Mouse (Mus musculus) neural tube, embryonic 11.5 days (tissue): ENCODE data around the gene Rslcan18. TPM values are rescaled to one million over a fixed set of nuclear protein-coding genes. Genes with fewer than 3 reads are reported as not detected.
"Not testable (repeated sequence)": the region's sequence is repeated elsewhere in the genome, so short reads cannot be mapped to it uniquely, and the experiment has no call there.

Experiments
- ATAC-seq: fragments of 200-750 bp; cut with Nextera tagmentation; 2 replicates; pipeline ENCODE4 v1.8.0; 2017; ENCODE audit warnings: moderate number of reproducible peaks, mild to moderate bottlenecking, moderate TSS enrichment, moderate library complexity; ENCODE audit not compliant: insufficient read depth, low FRiP score, low TSS enrichment
- DNase-seq: peaks from one replicate; pipeline ENCODE4 v3.0.0-alpha.2; 2015; ENCODE audit warnings: low spot score
- H3K27ac ChIP-seq: fragments of 300-500 bp; sonication (generic); 2 replicates; pipeline ENCODE4 v1.5.1; 2014; ENCODE audit warnings: low read depth, mild to moderate bottlenecking, low read length
- H3K27me3 ChIP-seq: fragments of 300-500 bp; sonication (generic); 2 replicates; pipeline ENCODE4 v1.6.1; 2014; ENCODE audit warnings: mild to moderate bottlenecking, low read length, mixed read lengths; ENCODE audit not compliant: control insufficient read depth, insufficient read depth
- H3K36me3 ChIP-seq: fragments of 300-500 bp; sonication (generic); 2 replicates; pipeline ENCODE4 v1.6.1; 2014; ENCODE audit warnings: mild to moderate bottlenecking, low read length, moderate library complexity, mixed read lengths; ENCODE audit not compliant: control insufficient read depth, insufficient read depth
- H3K4me1 ChIP-seq: fragments of 300-500 bp; sonication (generic); 2 replicates; pipeline ENCODE4 v1.6.1; 2014; ENCODE audit warnings: low read length, mixed read lengths; ENCODE audit not compliant: control insufficient read depth, insufficient read depth
- H3K4me2 ChIP-seq: fragments of 300-500 bp; sonication (generic); 2 replicates; pipeline ENCODE4 v1.6.1; 2014; ENCODE audit warnings: low read depth, mild to moderate bottlenecking, moderate library complexity
- H3K4me3 ChIP-seq: fragments of 300-500 bp; sonication (generic); 2 replicates; pipeline ENCODE4 v1.5.1; 2014; ENCODE audit warnings: low read depth, low read length
- H3K9ac ChIP-seq: fragments of 300-500 bp; sonication (generic); 2 replicates; pipeline ENCODE4 v1.6.1; 2014; ENCODE audit warnings: mild to moderate bottlenecking, low read length
- H3K9me3 ChIP-seq: fragments of 300-500 bp; sonication (generic); 2 replicates; pipeline ENCODE4 v1.6.1; 2016; ENCODE audit warnings: low read length; ENCODE audit not compliant: control insufficient read depth
- WGBS: fragments of 180-500 bp; shearing (Covaris S2); extraction: QIAGEN DNeasy Blood & Tissue Kit; methylation state at CpG from one replicate; pipeline ENCODE4 v1.1.7; 2014; 5-methylcytosine and 5-hydroxymethylcytosine counted together
- polyA plus RNA-seq: library from polyadenylated mRNA; unstranded; fragments of >200 nt; fragmentation: Nextera tagmentation; extraction: Ambion mirVana; gene quantifications from 2 replicates; pipeline ENCODE4 v1.2.1, GENCODE M21; 2014

Gene Rslcan18
- polyA plus RNA-seq, result 0.12 and 0.29 TPM in 2 replicates

GRCm38 (mm10) chr13:67116163-67116562, at the start of gene Rslcan18:
Rslcan18 (minus strand) TSS chr13:67116263.
- not testable (repeated sequence) for H3K4me3 ChIP-seq, H3K36me3 ChIP-seq, H3K4me1 ChIP-seq, ATAC-seq, H3K27me3 ChIP-seq, H3K27ac ChIP-seq, H3K4me2 ChIP-seq, H3K9me3 ChIP-seq, DNase-seq, H3K9ac ChIP-seq
- WGBS, result 95% methylated on average over 8 of the region's 8 CpGs

DNA sequence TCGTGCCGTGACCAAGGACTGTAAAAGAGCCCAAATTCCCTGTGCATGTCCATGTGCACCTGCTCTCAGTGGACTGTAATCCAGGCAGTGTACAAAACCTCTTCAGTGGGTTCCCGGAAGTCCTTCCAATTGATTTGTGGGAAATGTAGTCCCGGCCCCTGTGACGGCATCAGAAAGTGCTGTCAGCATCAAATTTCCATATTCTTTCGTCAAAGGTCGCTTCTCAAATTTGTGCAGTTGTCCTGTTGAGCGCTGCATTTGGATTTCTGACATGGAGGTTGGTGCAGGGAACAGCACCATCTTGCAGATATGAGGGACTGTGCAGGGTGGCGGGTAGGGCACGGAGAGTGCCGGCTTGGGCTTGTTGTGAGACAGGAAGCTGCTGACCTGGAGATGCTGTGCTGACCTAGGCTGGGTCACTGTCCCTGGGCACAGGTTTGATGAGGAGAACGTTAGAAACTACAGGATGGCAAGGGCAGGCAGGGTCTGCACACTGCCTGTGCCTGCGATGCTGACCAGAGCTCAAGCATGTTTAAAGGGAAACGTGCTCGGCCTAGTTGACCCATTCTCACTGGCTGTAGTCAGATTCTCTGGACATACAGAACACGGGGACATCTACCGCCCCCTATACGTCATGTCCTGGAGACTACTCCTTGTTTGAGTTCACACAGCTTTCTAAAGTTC, 12.1 kb upstream of the Rslcan18 start:
- under 1% methylated on average over 18 of the region's 18 CpGs for WGBS
- ATAC-seq, result peak; percentile 96
- no peaks in the 10 kb centered on the region for H3K9me3 ChIP-seq
- peak; percentile 85 for DNase-seq
- H3K27ac ChIP-seq, result no peak overlapping the region
- H3K4me3 ChIP-seq, result peak overlapping the region; percentile 69
- H3K27me3 ChIP-seq, result no peaks in the 10 kb centered on the region
- peak overlapping the region; percentile 78 for H3K9ac ChIP-seq
- H3K36me3 ChIP-seq, result no peaks in the 10 kb centered on the region; the same call in 1 of the 2 replicates
- no peaks in the 10 kb centered on the region for H3K4me1 ChIP-seq
- H3K4me2 ChIP-seq, result peak overlapping the region; percentile 66

DNA sequence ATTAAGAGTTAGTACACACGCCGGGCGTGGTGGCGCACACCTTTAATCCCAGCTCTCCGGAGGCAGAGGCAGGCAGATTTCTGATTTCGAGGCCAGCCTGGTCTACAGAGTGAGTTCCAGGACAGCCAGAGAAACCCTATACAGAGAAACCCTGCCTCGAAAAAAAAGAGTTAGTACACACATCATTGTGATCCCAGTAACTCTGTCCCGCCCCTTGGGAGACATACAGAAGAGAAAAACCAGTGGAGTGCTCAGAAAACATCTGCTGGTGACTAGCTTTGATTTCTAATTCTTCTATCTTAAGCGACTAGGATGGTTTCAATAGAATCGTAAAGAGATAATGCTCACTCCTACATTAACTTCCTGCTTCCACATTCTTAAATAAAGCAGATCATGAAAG, 11.4 kb upstream of the Rslcan18 start:
- 78% methylated on average over 10 of the region's 10 CpGs for WGBS
- H3K4me1 ChIP-seq, H3K9me3 ChIP-seq, H3K36me3 ChIP-seq, H3K4me3 ChIP-seq, DNase-seq, H3K27me3 ChIP-seq, H3K9ac ChIP-seq, H3K4me2 ChIP-seq, H3K27ac ChIP-seq: not testable (repeated sequence)
- peak; percentile 14 for ATAC-seq

DNA sequence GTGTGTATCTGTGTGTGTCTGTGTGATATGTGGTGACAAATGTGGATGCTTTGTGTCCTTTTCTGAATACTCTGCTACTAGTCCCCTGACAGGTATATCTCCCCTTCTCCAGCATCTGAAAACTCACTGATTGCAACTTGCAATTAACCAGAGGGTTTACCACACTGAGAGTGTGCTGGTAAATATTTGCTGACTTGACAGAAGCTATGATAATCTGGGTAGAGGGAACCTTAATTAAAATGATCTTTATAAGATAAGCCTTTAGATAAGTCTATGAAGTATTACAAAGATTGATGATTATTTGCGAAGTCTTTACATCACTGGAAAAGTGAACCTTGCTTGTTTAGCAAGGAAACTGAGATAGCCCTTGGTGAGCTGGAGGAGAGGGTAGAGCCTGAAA, 8.4 kb upstream of the Rslcan18 start:
- H3K9ac ChIP-seq, result no peak overlapping the region
- ATAC-seq (no peak), DNase-seq (no peak)
- H3K4me2 ChIP-seq, result no peak overlapping the region
- H3K27me3 ChIP-seq, result no peaks in the 10 kb centered on the region
- no peak overlapping the region for H3K4me3 ChIP-seq
- no peaks in the 10 kb centered on the region for H3K4me1 ChIP-seq
- no peak overlapping the region for H3K27ac ChIP-seq
- H3K9me3 ChIP-seq, result no peaks in the 10 kb centered on the region
- 88% methylated on average over 1 of the region's 1 CpGs for WGBS
- H3K36me3 ChIP-seq, result no peaks in the 10 kb centered on the region; the same call in 1 of the 2 replicates

- not testable (repeated sequence) for DNase-seq, H3K36me3 ChIP-seq, H3K9me3 ChIP-seq, H3K27ac ChIP-seq, ATAC-seq, H3K9ac ChIP-seq, H3K27me3 ChIP-seq, H3K4me2 ChIP-seq, H3K4me3 ChIP-seq, H3K4me1 ChIP-seq
Measured at GRCm38 (mm10) chr13:67121360-67121759, 5.3 kb upstream of the Rslcan18 start, which contains the start of gene Zfp759. Zfp759 (plus strand) TSS chr13:67121660.

DNA sequence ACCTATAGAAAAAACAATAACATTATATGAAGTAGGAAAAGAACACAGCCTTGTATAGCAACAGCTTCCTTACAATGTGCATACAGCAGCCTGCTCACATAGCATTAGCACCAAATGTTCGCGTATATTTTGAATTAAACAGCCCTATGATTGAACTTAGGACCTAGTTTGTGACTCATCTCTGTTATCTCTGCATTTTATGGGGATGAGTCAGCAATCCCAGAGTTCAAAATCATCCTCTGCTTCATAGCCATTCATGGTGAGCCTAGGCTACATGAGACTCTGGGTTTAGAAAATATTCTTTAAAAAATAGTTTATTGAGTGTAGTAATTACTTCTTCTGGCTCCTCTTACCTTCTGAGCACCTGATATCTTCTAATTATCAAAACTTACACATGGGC, 2.8 kb downstream of the Rslcan18 start:
- no peaks in the 10 kb centered on the region for H3K9me3 ChIP-seq
- WGBS, result 96% methylated on average over 2 of the region's 2 CpGs
- H3K9ac ChIP-seq, result no peak overlapping the region
- no peak overlapping the region for H3K27ac ChIP-seq
- no peaks in the 10 kb centered on the region for H3K4me1 ChIP-seq
- no peaks in the 10 kb centered on the region for H3K27me3 ChIP-seq
- H3K36me3 ChIP-seq, result no peaks in the 10 kb centered on the region
- H3K4me2 ChIP-seq, result no peak overlapping the region
- DNase-seq (no peak), ATAC-seq (no peak)
- no peak overlapping the region for H3K4me3 ChIP-seq

DNA sequence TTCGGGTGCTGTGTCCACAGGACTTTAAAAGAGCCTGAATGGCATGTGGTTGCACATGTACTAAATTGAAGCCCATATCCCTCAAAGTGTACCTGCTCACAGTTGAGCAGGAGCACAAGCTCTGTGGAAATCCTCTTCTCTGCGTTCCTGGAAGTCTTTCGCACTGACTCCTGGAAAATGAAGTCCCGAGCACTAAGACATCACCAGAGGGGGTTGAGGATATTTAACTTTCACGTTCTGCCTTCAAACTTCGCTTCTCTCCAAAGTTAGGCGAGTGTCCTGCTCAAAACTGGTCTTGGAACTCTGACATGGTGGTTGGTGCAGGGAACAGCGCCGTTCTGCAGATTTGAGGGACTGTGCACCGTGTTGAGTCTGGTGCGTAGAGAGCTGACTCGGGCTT, 4.0 kb downstream of the Rslcan18 start:
- 84% methylated on average over 12 of the region's 12 CpGs for WGBS
- no peak for ATAC-seq
- no peaks in the 10 kb centered on the region for H3K27me3 ChIP-seq

GRCm38 (mm10) chr13:67108821-67109206, 7.2 kb downstream of the Rslcan18 start:
- DNase-seq, result no peak
- 7% methylated on average over 9 of the region's 9 CpGs for WGBS

More for the DNA sequence above, 4.0 kb downstream of the Rslcan18 start:
- Histone ChIP-seq H3K4me3 (no peak overlapping the region), H3K9me3 (no peaks in the 10 kb centered on the region), H3K4me2 (no peak overlapping the region), H3K9ac (no peak overlapping the region), H3K27ac (no peak overlapping the region), H3K4me1 (no peaks in the 10 kb centered on the region), H3K36me3 (no peaks in the 10 kb centered on the region)
- DNase-seq, result no peak

GRCm38 (mm10) chr13:67108194-67108820, 7.8 kb downstream of the Rslcan18 start, which contains the start of gene Gm28557:
Gm28557 (minus strand) TSS chr13:67108604.
- Histone ChIP-seq H3K9me3 (no peaks in the 10 kb centered on the region), H3K27me3 (no peaks in the 10 kb centered on the region), H3K27ac (no peak within 1 kb of the TSS), H3K4me1 (no peaks in the 10 kb centered on the region), H3K4me3 (peak within 1 kb of the TSS; percentile 59), H3K36me3 (no peaks in the 10 kb centered on the region), H3K4me2 (peak within 1 kb of the TSS; percentile 73), H3K9ac (peak within 1 kb of the TSS; percentile 71)
- peak; percentile 85 for DNase-seq
- WGBS, result 0% methylated on average over 17 of the region's 17 CpGs
- peak; percentile 98 for ATAC-seq

More at GRCm38 (mm10) chr13:67108821-67109206, 7.2 kb downstream of the Rslcan18 start:
- ATAC-seq, result peak; percentile 55; the same call in 1 of the 2 replicates
- Histone ChIP-seq H3K9me3 (no peaks in the 10 kb centered on the region), H3K36me3 (no peaks in the 10 kb centered on the region), H3K4me1 (no peaks in the 10 kb centered on the region), H3K27ac (no peak overlapping the region), H3K9ac (no peak overlapping the region; the same call in 1 of the 2 replicates), H3K4me3 (peak overlapping the region; percentile 59), H3K27me3 (no peaks in the 10 kb centered on the region), H3K4me2 (peak overlapping the region; percentile 73)
